Mouse (Mus musculus) E14TG2a.4 (cell line): ENCODE measurements at regions not wholly inside any gene's neighbourhood (a gene's known extent, or its start where the extent isn't known, plus 50 kb on each side); places are given as distances from the start of the nearest gene placed in this dataset.

Experiments used
- CTCF ChIP-seq: conservative IDR thresholded peaks from 2 replicates; pipeline ENCODE4 v1.5.1; 2014; ENCODE audit warnings: low read length
- NANOG ChIP-seq: IDR thresholded peaks from 2 replicates; pipeline ENCODE4 v1.6.1; 2014; ENCODE audit warnings: borderline replicate concordance, low read length, mixed read lengths
- POU5F1 ChIP-seq: IDR thresholded peaks from 2 replicates; pipeline ENCODE4 v1.6.1; 2014; ENCODE audit warnings: low read length, borderline replicate concordance

DNA sequence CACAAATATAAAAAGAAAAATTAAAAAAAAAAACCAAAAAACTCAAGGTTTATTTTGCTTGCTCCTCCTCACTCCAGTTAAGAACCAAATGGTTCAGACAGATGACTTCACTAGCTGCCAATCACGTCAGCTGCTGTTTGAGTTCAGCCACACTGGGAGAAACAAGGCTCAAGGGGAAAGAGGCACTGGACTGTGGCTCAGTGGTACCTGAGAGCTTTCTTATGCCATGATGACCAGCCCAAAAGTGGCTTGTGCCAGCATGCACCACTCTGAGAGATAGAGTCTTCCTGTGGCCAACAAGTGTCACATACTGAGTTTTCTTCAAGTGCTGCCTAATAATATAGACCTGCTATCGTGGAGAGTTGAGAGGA lies 198.0 kb upstream of the Tprg start:
- no peak for TF ChIP-seq CTCF
- TF ChIP-seq POU5F1: no peak
- TF ChIP-seq NANOG: no peak
